Mouse (Mus musculus) kidney, adult 11 months (tissue): ENCODE measurements around the gene Sh2b2.
A peak's percentile ranks its signal among the peaks of the same experiment; 100 is the strongest.

Experiments used
- DNase-seq: peaks from one replicate; pipeline ENCODE4 v3.0.0; 2022

The Sh2b2 gene

DNA sequence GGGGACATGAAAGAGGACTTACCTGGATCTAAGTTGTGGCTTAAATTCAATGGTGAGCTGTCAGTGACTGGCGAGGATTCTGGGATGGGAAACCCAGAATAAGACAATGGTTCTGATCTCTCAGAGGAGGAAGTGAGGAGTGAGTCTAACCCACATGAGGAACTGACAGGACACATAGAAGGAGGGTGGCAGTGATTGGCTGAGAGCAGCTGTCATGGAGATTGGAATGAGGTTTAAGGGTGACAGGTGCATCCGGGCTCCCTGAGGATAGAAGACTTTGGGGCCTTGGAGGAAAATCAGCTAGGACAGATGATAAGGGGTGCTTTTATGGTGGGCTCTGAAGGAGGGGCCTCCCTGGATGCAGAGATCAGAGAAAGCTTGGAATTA is at the start of gene Sh2b2:
TSS of gene Sh2b2 (minus strand) at position 105 of the 387 bp plus-strand sequence.
- DNase-seq: no peak

GRCm38 (mm10) chr5:136292971-136293418 is 46.6 kb upstream of the Sh2b2 start:
- peak; percentile 17 for DNase-seq

GRCm38 (mm10) chr5:136292361-136292760 is 46.0 kb upstream of the Sh2b2 start:
- DNase-seq: peak; percentile 9

GRCm38 (mm10) chr5:136291562-136291961 is 45.2 kb upstream of the Sh2b2 start:
- no peak for DNase-seq

DNA sequence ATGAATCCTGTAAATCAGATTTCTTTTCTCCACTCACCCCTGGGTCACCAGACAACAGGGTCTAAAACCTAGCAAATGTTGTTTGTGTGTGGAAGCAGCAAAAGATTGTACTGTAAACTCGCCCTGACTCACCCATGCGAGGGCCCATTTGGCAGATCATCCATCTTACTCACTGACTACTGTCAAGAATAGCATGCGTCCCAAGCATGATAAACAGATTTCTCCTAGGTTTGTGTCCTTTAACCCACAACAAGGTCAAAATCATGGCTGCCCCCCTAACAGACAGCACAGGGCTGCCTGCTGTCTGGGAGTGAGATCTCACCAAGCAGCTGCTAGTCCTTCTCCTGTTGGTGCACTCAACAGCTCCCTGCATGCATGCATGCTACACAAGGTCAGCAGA is 43.4 kb upstream of the Sh2b2 start:
- no peak for DNase-seq

GRCm38 (mm10) chr5:136288351-136289081 is 42.2 kb upstream of the Sh2b2 start:
- DNase-seq: no peak

- no peak for DNase-seq
These were observed 40.2 kb upstream of the Sh2b2 start for GRCm38 (mm10) chr5:136286566-136286965.

- no peak for DNase-seq
These were observed 38.8 kb upstream of the Sh2b2 start for GRCm38 (mm10) chr5:136285106-136285505.

- DNase-seq: no peak
These were observed 35.0 kb upstream of the Sh2b2 start for GRCm38 (mm10) chr5:136281351-136281750.

- DNase-seq: no peak
These were observed 28.4 kb upstream of the Sh2b2 start for GRCm38 (mm10) chr5:136274739-136275138.

DNA sequence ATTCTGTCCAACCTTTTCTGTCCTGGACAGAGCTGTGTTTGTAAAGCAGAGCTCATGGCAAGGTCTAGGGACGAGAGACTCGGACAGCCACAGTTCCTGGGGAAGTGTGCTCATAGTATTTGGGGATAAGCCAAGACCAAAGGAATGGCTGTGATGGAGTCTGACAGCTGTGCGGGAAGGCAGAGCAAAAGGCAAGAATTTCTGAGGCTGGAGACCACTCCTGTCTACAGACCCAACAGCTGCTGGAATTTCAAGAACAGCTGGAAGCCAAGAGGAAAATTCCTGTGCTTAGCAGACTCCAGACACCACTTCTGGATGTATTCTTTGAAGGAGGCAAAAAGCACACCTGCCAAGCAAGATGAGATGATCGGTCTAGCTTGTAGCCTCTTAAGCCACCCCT is 23.6 kb upstream of the Sh2b2 start:
- no peak for DNase-seq

- no peak for DNase-seq
These were observed 19.7 kb upstream of the Sh2b2 start for GRCm38 (mm10) chr5:136266077-136266476.

- no peak for DNase-seq
These were observed 17.0 kb upstream of the Sh2b2 start for GRCm38 (mm10) chr5:136263342-136263741.

DNA sequence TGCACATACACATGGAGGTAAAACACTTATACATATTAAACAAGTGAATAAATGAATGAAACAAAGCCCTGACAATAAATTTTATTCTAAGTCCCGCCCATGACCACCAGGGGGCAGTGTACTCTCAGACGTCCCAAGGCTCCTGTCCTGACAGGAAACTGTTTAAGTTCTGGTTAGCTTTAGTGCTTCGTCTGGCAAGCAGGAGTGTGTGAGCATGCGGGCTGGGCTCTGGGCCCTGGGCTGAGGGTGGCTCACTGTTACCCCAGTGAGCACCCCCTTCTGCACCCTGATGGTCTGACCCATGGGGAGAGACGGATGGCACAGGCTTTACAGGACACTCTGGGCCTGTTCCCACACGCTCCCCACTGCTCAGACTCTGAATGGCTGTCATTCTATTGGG is 12.6 kb upstream of the Sh2b2 start:
- peak; percentile 21 for DNase-seq

- peak; percentile 55 for DNase-seq
These were observed 6.5 kb upstream of the Sh2b2 start for GRCm38 (mm10) chr5:136252899-136253298.

GRCm38 (mm10) chr5:136251004-136251403 is 4.6 kb upstream of the Sh2b2 start:
- no peak for DNase-seq

GRCm38 (mm10) chr5:136248441-136248840 is 2.1 kb upstream of the Sh2b2 start:
- no peak for DNase-seq

GRCm38 (mm10) chr5:136245541-136246451 is 560 bp downstream of the Sh2b2 start:
- DNase-seq: no peak

GRCm38 (mm10) chr5:136244762-136245540 is 1.4 kb downstream of the Sh2b2 start:
- DNase-seq: peak; percentile 60

- no peak for DNase-seq
These were observed 2.2 kb downstream of the Sh2b2 start for GRCm38 (mm10) chr5:136243851-136244761.

DNA sequence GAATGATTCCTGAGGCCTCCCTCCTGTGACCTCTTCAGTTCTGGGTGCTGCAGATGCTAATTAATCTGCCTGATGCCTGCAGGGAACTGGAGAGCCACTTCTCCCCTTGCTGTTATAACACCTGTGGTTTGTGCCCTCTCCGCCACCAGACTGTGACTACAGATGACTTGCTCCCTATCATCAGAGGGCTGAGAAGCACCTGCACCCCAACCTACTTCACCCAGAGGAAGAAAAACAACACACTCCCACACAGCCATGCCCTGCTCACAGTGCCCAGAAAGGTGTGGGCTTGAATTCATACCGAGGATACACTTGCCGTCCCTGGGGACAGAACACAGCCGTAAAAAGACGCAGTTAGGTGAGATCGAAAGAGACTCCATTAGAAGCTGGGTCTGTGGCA is 5.2 kb downstream of the Sh2b2 start:
- no peak for DNase-seq

GRCm38 (mm10) chr5:136240381-136240780 is 6.0 kb downstream of the Sh2b2 start:
- no peak for DNase-seq
